Mouse (Mus musculus): ENCODE data around the gene Kcnc1.

Gene Kcnc1

DNA sequence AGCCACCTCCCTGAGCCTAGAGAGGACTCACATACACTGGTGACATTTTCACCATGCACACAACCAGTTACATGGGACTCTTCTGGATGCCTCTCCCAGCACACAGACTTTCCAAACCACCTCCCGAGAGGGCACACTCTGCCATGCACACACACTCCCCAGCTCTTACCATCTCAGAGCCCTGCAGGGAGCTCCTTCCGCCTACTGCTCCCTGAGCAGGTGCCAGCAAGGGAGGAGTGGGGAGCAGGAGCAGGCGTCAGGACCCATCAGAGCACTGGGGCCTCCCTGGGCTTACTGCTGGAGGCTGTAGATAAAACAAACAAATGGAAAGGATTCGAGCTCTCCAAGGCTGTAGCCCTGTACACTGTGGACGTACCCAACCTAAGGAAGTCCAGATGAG, 25.2 kb downstream of the Kcnc1 start:
- in situ Hi-C loops (cut with MboI): no loop called here

DNA sequence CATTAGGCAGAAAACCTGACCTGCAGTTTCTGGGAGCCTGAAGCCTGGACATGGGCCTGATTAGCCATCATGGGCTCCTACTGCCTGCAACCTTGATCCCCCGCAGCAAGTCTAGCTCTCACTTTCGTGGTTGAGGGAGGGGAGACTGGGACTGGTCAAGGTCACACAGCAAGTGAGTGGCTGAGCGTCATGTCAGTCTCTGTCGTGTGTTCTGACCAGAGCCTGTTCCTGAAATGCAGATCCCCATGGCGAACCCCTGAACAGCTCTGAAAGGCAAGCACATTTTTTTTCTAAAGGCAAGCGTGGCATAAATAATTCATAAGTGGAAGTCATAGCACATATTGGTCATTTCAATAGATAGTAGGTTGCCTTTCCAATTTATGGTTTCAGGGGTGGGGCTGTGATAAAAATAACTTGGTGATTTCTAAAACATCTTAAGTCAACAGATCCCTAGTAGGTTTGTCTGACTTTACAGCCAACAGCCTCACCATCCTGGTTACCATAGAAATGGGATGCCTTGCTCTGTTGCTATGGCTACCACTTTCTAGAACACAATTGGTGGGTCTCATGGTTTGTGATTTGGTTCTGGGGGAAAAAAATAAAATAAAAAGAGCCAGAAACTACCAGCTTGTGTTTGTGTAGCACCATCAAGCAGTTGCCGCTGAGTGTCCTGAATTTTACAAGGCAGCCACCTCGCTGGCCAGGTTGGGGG, 25.9 kb downstream of the Kcnc1 start:
- in situ Hi-C loops (cut with MboI): no loop called here

DNA sequence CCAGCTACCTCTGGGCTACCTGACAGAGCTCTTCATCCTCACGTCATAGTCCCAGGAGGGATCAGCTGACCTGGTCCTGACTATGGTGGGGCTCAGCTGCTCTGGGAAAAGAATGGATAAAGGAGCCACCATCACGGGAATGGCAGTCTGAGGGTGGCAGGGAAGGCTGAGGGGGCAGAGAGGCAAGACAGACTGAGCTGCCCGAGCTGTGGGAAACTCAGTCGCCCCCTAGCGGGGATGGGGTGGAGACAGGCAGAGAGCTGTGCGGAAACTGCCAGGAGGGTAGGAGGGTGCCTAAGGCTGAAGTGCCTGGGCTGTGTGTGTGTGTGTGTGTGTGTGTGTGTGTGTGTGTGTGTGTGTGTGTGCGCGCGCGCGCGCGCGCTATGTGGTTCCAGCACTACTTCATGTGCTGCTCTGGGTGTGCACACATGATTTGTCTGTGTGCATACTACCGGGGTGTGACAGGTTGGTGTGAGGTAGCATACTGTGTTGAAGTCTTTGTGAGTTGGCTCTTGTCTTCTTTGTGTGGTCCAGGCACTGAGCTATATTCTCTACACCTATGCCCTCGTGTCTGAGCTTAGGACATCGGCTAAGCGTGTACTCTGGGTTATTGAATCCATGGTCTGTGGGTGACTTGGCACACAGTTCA, 26.6 kb downstream of the Kcnc1 start:
- in situ Hi-C loops (cut with MboI): no loop called here

DNA sequence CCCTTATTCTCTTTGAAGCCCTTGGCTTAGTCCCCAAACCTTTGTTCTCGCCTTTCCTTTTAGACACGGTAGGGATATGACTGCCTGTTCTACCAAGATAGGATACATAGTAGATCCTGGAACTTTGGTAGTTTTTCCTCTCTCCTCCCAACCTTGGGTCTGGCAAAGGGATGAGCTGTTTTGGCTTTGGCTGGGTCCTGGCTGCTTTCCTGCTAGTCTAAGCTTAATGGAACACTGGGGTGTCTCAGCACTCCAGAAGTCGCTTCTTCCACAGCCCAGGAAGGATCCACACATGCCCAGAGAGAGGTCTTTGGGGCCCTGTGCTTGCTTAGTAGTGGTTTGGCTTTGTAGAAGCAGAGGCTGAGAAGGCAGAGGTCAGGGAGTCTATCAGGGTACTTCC, 27.7 kb downstream of the Kcnc1 start:
- in situ Hi-C loops (cut with MboI): no loop called here

DNA sequence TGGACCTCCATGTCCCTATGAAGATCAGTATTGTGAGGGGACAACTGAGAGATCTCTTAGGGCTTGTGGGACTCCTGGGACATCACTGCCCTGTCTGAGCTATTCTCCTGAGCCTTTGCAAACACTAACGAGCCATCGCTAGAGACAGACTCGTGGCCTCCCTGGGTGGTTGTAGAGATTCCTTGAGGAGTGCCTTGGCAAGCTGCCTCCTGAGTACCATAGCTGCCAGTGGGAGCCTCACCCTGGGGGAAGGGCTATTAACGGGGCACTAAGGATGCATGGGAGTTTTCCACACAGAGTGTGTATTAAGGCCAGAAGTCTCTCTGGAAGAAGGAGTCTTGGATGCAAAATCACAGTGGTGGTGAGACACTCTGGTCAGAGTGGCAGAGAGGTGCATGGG, 28.7 kb downstream of the Kcnc1 start:
- in situ Hi-C loops (cut with MboI): no loop called here

DNA sequence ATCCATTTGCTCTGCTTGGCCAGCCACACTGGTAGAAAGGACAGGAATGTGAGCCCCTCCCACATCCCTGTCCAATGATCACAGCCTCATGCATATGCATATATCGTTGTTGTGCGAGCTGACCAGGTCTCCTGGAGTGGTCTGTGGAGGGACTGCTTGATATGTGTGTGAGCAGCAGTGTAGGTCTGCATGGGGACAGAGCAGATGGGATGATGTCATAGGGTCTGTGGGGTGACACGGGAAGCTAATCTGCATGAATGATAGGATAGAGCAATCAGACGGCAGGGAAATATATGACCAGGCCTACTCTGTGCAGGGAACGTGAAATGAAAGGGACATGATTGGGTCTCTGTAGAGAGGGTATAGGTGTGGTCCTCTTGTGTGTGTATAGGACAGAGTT, 37.6 kb downstream of the Kcnc1 start:
- in situ Hi-C loops (cut with MboI): no loop called here

DNA sequence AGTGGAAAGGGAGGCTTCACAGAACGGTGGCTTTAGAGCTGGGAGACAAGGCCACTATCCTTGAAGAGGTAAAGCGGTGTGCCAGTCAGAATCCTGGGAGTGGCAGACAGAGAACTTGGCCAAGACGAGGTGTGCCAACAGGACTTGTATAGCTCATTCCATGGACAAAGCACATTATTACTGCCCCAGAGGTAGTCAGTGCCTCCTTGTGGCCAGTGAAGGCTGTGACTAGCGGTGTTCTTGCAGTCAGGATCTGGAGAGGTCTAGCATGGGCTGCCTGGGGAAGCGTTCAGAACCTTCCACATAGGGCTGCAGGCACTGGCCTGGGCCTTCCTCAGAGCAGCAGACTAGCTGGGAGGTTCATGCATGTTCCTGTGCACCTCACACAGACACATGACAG, 39.5 kb downstream of the Kcnc1 start:
- in situ Hi-C loops (cut with MboI): no loop called here

DNA sequence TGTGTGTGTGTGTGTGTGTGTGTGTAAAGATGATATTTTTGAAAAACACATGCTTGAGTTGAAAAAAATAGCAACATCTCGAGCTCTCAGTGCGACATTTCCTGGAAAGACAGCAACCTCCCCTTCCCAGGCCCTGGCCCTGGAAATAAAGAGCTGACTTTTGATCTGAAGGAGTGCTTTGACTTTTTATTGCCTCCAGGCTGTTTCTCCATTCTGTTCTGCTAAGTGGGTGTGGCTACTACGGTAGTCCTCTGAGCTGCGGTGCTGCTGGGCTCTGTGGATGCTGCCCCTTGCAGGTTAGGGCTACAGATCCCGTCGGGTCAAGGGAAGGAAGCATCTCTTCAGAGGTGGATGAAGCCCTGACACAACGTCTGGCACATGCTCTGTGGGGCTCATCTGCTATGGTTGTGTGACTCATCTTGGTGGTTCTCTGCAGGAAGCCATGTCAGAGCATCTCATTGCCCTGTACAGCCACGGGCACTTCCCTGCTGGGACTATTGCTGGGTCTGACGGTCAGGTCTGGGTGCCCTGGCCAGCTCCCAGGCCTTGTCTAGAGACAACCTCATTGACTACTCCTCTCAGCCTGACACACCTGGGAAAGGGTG, 42.3 kb downstream of the Kcnc1 start:
- in situ Hi-C loops (cut with MboI): no loop called here

DNA sequence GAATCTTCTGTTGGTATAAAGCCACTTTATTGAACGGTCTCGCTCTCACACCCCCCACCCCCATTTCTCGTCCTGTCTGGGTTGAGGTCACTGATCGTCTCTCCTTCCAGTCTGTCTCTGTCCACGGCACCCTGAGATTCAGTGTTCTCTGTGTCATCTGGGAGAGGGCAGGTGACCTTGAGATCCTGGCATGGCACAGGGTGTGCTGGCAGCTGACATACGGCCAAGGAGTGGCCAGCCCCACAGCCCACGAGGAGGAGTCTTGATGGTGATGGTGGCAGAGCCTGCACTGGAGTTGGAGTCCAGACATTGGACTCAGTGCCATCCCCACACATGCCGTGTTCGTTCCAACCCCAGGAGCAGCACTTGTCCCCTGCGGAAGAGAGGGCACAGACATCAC, 46.9 kb downstream of the Kcnc1 start:
- in situ Hi-C loops (cut with MboI): no loop called here

DNA sequence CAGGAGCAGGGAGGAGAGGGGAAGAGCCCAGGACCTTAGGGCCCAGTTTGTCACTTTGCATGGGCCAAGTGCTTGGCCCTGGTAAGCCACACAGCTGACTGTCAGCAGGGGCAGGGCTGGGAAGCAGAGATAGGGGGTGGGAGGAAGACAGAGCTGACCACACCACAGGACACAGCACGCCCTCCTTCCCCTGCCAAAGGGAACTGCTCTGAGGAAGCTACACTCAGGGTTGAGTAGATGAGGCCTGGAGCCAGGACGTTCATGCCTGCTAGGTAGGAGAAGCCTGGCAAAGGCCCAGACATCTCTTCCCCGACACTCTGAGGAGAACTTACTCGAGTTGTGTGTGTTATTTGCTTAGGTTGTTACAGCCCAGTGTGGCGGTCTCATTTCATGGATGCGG, 49.6 kb downstream of the Kcnc1 start:
- in situ Hi-C loops (cut with MboI): no loop called here

DNA sequence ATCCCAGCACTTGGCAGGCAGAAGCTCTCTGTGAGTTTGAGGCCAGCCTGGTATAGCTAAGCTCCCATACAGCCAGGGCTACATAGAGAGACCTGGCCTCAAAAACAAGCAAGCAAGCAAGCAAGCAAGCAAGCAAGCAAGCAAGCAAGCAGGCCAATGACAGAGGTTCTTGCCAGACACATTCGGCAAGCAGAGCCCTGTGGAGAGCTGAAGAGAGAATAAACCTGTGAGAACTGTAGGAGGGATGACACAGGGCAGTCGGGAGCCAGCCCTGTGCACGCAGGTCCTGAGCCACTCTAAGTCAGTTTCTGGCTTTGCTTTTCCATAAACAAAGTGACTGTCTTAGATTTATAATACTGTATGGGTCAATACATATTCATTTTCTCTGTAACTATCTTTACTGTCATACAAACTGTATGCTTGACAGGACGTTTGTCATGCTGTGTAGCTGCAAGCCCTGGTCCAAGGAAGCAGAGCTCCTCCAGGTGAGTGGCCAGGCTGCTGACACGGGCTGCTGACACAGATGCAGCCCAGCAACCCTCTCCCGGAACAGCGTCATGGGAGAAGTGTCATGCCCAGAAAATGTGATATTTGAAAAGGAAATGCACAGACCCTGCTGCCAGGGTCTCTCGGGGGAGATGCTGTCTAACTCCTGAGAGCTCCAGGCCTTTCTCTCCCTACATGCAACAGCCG, 51.3 kb downstream of the Kcnc1 start:
- in situ Hi-C loops (cut with MboI): no loop called here

DNA sequence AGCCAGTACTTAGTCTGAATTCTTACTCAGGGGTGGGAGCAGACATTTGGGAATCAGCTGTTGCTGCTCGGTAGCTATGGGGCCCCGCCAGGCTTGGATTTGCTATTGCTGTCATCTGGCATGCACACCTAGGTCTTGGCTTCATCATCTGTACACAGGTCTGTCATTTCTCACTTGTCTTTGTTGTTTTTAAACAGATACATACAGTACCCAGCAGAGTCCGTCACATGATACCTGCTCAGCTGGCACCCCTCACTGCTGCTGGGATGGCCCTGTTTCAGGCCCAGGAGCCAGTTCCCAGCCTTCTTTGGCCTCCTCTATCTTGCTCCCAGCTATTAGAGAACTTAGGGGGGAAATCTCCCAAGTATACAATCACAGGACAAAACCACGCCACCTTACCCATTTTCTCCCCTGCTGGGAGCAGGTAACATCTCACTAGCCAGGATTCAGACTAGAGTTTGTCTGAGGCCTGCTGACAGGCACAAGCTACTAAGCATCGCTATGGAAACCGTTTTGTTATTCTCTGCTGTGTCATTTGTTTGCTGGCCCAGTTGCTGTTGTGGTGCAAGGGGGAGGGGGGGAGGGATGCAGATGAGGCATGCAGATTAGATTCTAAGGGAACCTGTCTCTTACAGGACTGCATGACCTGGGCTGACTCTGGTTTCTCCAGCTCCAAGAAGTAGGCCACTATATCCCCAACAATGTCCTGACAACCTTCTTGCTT, 52.8 kb downstream of the Kcnc1 start:
- in situ Hi-C loops (cut with MboI): no loop called here

DNA sequence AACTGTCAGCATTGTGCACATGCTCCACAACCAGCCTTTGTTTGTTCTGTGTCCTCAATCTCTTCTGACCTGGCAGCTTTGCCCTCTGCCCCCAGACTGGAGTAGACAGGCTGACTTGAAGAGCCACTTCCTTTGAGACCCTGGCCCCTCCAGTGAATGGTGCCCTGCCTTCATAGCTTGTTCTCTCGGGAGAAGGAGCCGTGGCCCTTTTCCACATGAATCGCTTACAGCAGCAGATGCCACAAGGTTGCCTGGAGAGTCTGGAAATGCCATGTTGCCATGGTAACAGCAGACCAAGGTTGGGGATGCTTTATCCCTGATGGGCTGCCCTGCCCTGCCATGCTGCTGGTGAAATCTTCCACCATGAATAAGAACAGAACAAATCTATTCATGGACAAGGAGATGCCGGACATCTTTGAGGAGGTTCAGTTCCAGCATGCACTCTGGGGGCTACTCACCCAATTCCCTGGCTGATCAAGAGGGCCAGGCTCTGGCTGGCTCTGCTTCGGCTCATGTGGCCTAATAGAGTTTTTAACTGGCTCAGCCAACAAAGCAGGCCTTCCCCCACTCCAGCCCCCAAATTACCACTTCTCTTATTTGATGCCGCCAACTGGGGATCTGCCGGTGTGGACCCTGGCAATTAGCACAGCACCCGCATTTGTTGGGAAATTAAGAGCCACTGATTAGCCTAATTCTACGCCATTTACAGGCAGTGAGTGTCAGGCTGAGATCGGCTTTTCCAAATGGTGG, 57.8 kb downstream of the Kcnc1 start:
- in situ Hi-C loops (cut with MboI): no loop called here

DNA sequence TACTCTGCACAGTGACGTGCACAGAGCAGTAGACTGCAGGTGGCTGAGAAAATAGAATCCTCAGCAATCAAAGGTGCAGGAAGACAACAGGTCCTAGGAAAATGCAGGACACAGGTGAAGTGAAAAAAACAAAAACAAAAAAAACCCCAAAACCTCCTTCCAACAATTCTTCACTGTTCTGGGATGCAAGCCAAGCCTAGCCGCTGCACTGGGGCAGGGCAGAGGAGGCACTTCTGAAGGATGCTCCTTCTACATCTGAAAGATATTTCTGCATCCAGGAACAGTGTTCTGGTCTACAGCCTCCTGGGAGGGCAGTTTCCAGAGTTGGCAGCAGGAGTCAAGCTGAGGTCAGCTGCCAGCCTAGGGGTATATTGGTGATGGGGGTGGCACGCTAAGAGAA, 61.6 kb downstream of the Kcnc1 start:
- in situ Hi-C loops (cut with MboI): no loop called here

DNA sequence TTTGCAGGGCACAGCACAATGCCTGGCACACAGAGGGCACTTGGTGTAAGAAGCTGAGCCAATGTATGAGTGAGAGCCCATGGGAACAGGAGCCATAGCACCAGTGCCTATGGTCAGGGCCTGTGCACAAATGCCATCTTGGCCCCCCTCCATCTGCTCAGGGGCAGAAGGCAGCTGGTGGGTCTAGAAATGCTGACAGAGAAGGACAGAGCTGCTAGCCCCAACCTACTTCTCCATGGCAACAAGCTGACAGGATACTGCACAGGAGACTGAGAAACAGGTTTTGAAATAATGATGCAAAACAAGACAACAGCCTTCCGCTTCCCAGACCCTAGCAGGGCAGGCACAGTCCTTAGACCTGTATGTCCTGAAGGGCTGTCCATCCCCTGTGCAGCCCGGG, 62.9 kb downstream of the Kcnc1 start:
- in situ Hi-C loops (cut with MboI): no loop called here

DNA sequence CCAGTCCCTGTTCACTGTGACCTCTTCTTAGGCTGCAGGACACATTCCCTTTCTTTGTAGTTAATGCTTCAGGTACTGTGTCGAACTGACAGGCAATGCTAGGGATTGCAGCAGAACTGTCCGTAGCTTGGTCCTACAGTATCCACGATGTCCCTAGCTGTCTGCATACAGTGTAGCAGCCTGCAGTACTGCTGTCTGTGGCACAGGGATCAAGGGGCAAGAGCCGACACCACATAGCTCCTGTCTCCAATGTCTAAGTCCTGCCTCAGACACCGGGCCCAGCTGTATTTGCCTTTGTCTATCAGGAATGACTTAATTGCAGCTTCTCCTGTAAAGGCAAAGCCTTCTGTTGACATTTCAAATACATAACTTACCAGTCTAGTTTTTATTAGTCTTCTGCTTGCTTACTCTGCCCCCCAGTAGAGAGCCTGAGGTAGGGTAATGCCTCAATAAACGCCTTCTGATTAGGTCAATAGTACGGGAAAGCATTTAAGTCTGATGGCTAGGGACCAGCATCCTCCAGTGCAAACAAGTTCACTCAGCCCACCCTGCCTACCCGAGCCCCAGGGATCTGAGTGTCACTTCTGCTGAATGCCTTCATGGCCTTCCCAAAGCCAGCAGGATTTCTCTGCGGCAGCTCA, 63.4 kb downstream of the Kcnc1 start:
- in situ Hi-C loops (cut with MboI): no loop called here

DNA sequence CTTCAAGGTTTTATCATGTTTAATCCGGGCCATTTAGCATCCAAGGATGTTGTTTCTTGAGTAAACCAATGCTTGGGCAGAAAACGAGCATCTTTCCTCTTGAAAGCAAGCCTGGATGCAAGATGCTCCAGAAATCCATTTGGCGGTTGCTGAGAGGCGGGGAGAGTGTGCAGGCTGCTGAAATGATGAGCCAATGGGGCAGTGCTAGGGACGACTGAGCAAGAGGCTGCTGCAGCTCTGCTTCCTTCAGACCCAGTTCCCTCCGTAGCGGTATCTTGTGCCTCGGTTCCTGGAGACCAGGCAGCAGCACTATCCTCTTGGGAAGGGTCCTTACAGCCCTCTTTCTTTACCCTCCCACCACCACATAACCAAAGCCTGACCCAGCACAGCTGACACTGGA, 66.0 kb downstream of the Kcnc1 start:
- in situ Hi-C loops (cut with MboI): no loop called here

DNA sequence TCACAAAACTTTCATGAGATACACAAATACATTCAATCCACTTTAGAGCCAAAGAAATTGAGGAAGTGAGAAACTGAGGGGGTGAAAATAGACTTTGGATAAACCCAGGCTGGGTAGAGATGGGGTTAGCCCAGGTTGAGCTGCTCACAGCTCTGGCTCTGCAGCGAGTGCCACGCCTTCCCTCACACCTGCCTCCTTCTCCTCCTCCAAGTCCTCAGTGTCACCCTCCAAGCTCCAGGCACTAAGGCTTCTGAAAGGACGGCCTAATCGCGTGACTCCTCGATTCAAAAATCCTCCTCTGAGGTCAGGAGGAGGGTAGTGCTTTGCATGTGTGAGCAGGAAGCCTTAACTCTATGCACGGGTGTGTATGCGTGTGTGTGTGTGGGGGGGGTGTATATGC, 66.8 kb downstream of the Kcnc1 start:
- in situ Hi-C loops (cut with MboI): no loop called here

DNA sequence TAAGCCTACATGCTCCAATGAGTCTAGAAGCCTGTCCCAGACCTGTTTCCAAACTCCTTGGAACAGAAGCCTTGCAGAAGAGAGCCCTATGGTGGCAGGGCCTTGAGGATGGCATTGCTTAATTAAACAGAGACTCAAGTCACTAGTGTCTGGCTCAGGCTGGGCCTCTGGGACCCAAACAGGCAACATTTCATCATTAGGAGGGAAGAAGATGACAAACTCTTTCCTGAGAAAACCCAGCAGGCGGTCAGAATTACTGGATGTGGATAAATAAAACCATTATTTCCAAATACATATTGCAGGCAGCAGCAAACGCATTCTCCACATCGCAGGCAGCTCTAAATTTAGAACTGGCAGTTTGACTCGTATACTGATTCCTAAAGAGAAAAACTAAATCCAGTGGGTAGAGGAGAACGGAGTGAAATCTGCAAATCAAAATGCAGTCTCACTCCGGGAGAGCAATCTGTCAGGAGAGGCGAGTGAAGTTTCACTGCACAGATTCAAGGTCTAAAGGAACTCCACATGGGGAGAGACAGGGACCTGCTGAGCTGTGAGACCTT, 70.2 kb downstream of the Kcnc1 start:
- in situ Hi-C loops (cut with MboI): no loop called here

DNA sequence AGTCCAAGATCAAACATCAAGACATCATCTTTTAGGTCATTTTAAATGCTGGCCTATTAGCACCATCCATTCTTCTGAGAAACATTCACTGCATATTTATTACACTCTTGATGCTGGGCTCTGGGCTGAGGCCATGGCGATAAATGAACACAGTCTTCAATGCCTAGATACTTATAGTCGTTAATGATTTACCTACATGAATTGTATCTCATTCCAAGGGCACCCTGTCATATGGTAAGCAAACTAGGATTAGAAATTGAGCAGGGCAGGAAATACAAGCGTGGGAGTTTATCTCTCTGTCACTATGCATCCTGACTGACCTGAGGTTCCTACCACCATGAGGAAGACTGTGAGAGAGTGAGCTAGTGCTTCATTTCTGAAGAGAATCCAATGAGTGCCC, 73.2 kb downstream of the Kcnc1 start:
- in situ Hi-C loops (cut with MboI): no loop called here
